Mouse (Mus musculus): Measurements from ENCODE around the gene Bves. TPM values are rescaled to one million over a fixed set of nuclear protein-coding genes. Genes with fewer than 3 reads are reported as not detected.
"Not testable (repeated sequence)": the region's sequence is repeated elsewhere in the genome, so short reads cannot be mapped to it uniquely, and the experiment has no call there.

Bves gene
- polyA plus RNA-seq, 1 experiment from 2014 or later: 0.23 TPM

- no peak overlapping the region for H3K27ac ChIP-seq
- 59% methylated on average over 7 of the region's 7 CpGs for WGBS (ENCODE audit: insufficient replicate concordance)
- no peak overlapping the region for H3K9ac ChIP-seq
- no peaks in the 10 kb centered on the region for H3K36me3 ChIP-seq
- no peak overlapping the region for H3K4me2 ChIP-seq
- no peak overlapping the region for H3K4me3 ChIP-seq
- no peak for ATAC-seq
- no peaks in the 10 kb centered on the region for H3K9me3 ChIP-seq (replicated peaks)
- no peaks in the 10 kb centered on the region for H3K4me1 ChIP-seq
- H3K27me3 ChIP-seq (replicated peaks): no peaks in the 10 kb centered on the region
Measured at GRCm38 (mm10) chr10:45311624-45312023, 23.9 kb upstream of the Bves start.

- H3K4me3 ChIP-seq: no peak overlapping the region
- no peaks in the 10 kb centered on the region for H3K9me3 ChIP-seq (replicated peaks)
- no peak overlapping the region for H3K27ac ChIP-seq
- H3K4me2 ChIP-seq: no peak overlapping the region
- no peaks in the 10 kb centered on the region for H3K27me3 ChIP-seq (replicated peaks)
- no peaks in the 10 kb centered on the region for H3K36me3 ChIP-seq
- WGBS (ENCODE audit: insufficient replicate concordance): 84% methylated on average over 16 of the region's 16 CpGs
- no peak overlapping the region for H3K9ac ChIP-seq
- no peaks in the 10 kb centered on the region for H3K4me1 ChIP-seq
- no peak for ATAC-seq
Measured at GRCm38 (mm10) chr10:45314865-45315264, 20.7 kb upstream of the Bves start.

- no peak overlapping the region for H3K27ac ChIP-seq
- ATAC-seq: no peak
- no peaks in the 10 kb centered on the region for H3K36me3 ChIP-seq
- H3K4me1 ChIP-seq: no peaks in the 10 kb centered on the region
- no peaks in the 10 kb centered on the region for H3K27me3 ChIP-seq (replicated peaks)
- no peaks in the 10 kb centered on the region for H3K9me3 ChIP-seq (replicated peaks)
- WGBS (ENCODE audit: insufficient replicate concordance): 69% methylated on average over 5 of the region's 5 CpGs
- no peak overlapping the region for H3K9ac ChIP-seq
- no peak overlapping the region for H3K4me2 ChIP-seq
- H3K4me3 ChIP-seq: no peak overlapping the region
Measured at GRCm38 (mm10) chr10:45318922-45319321, 16.6 kb upstream of the Bves start.

- WGBS (ENCODE audit: insufficient replicate concordance): 65% methylated on average over 3 of the region's 3 CpGs
- Histone ChIP-seq H3K27me3 (replicated peaks) (no peaks in the 10 kb centered on the region), H3K27ac (no peak overlapping the region), H3K4me1 (no peaks in the 10 kb centered on the region), H3K9ac (no peak overlapping the region), H3K4me3 (no peak overlapping the region), H3K9me3 (replicated peaks) (no peaks in the 10 kb centered on the region), H3K4me2 (no peak overlapping the region), H3K36me3 (no peaks in the 10 kb centered on the region)
- no peak for ATAC-seq
Measured at GRCm38 (mm10) chr10:45320296-45320695, 15.3 kb upstream of the Bves start.

- Histone ChIP-seq H3K4me2 (no peak overlapping the region), H3K27me3 (replicated peaks) (no peaks in the 10 kb centered on the region), H3K36me3 (no peaks in the 10 kb centered on the region), H3K9me3 (replicated peaks) (no peaks in the 10 kb centered on the region), H3K27ac (no peak overlapping the region), H3K4me3 (no peak overlapping the region), H3K9ac (no peak overlapping the region), H3K4me1 (no peaks in the 10 kb centered on the region)
- WGBS (ENCODE audit: insufficient replicate concordance): 49% methylated on average over 1 of the region's 1 CpGs
- no peak for ATAC-seq
Measured at GRCm38 (mm10) chr10:45324159-45324558, 11.4 kb upstream of the Bves start.

- no peak overlapping the region for H3K4me2 ChIP-seq
- WGBS (ENCODE audit: insufficient replicate concordance): 70% methylated on average over 7 of the region's 7 CpGs
- ATAC-seq: no peak
Measured at GRCm38 (mm10) chr10:45328196-45329000, 7.2 kb upstream of the Bves start.

GRCm38 (mm10) chr10:45334925-45335324, 647 bp upstream of the Bves start:
- Histone ChIP-seq H3K27ac (no peak overlapping the region), H3K9ac (no peak overlapping the region), H3K27me3 (replicated peaks) (peaks cover 55% of the 10 kb centered on the region), H3K36me3 (no peaks in the 10 kb centered on the region), H3K4me2 (peak overlapping the region; percentile 76; the same call in 1 of the 2 replicates), H3K9me3 (replicated peaks) (no peaks in the 10 kb centered on the region), H3K4me1 (no peaks in the 10 kb centered on the region), H3K4me3 (peak overlapping the region; percentile 57)
- WGBS (ENCODE audit: insufficient replicate concordance): 31% methylated on average over 7 of the region's 7 CpGs
- ATAC-seq: no peak

More at GRCm38 (mm10) chr10:45328196-45329000, 7.2 kb upstream of the Bves start:
- no peak overlapping the region for H3K9ac ChIP-seq
- no peaks in the 10 kb centered on the region for H3K36me3 ChIP-seq
- H3K9me3 ChIP-seq (replicated peaks): no peaks in the 10 kb centered on the region
- H3K27ac ChIP-seq: no peak overlapping the region
- H3K4me1 ChIP-seq: no peaks in the 10 kb centered on the region
- peaks cover 8% of the 10 kb centered on the region for H3K27me3 ChIP-seq (replicated peaks)
- no peak overlapping the region for H3K4me3 ChIP-seq

GRCm38 (mm10) chr10:45339106-45339505, 3.5 kb downstream of the Bves start:
- no peak overlapping the region for H3K4me3 ChIP-seq
- no peaks in the 10 kb centered on the region for H3K36me3 ChIP-seq
- no peak overlapping the region for H3K4me2 ChIP-seq
- no peak overlapping the region for H3K27ac ChIP-seq
- no peaks in the 10 kb centered on the region for H3K9me3 ChIP-seq (replicated peaks)
- ATAC-seq: no peak
- no peak overlapping the region for H3K9ac ChIP-seq
- WGBS (ENCODE audit: insufficient replicate concordance): 66% methylated on average over 7 of the region's 7 CpGs
- no peaks in the 10 kb centered on the region for H3K4me1 ChIP-seq
- H3K27me3 ChIP-seq (replicated peaks): peaks cover 40% of the 10 kb centered on the region

- 78% methylated on average over 4 of the region's 4 CpGs for WGBS (ENCODE audit: insufficient replicate concordance)
Measured at GRCm38 (mm10) chr10:45344381-45344780, 8.8 kb downstream of the Bves start.

GRCm38 (mm10) chr10:45345217-45345616, 9.6 kb downstream of the Bves start:
- Histone ChIP-seq H3K4me2 (no peak overlapping the region), H3K27me3 (replicated peaks) (no peaks in the 10 kb centered on the region), H3K9me3 (replicated peaks) (no peaks in the 10 kb centered on the region), H3K27ac (no peak overlapping the region), H3K9ac (no peak overlapping the region), H3K4me3 (no peak overlapping the region), H3K36me3 (no peaks in the 10 kb centered on the region), H3K4me1 (no peaks in the 10 kb centered on the region)
- WGBS (ENCODE audit: insufficient replicate concordance): 72% methylated on average over 9 of the region's 9 CpGs
- ATAC-seq: peak; percentile 35; the same call in 1 of the 2 replicates

More at GRCm38 (mm10) chr10:45344381-45344780, 8.8 kb downstream of the Bves start:
- Histone ChIP-seq H3K9ac (no peak overlapping the region), H3K9me3 (replicated peaks) (no peaks in the 10 kb centered on the region), H3K36me3 (no peaks in the 10 kb centered on the region), H3K4me1 (no peaks in the 10 kb centered on the region), H3K27ac (no peak overlapping the region), H3K27me3 (replicated peaks) (no peaks in the 10 kb centered on the region), H3K4me2 (no peak overlapping the region), H3K4me3 (no peak overlapping the region)
- no peak for ATAC-seq

GRCm38 (mm10) chr10:45348143-45348542, 12.6 kb downstream of the Bves start:
- not testable (repeated sequence) for ATAC-seq; H3K36me3 ChIP-seq; H3K27me3 ChIP-seq (replicated peaks); H3K4me1 ChIP-seq; H3K4me2 ChIP-seq; H3K4me3 ChIP-seq; H3K9me3 ChIP-seq (replicated peaks); H3K27ac ChIP-seq; H3K9ac ChIP-seq
- WGBS (ENCODE audit: insufficient replicate concordance): 67% methylated on average over 3 of the region's 3 CpGs

GRCm38 (mm10) chr10:45356091-45356490, 20.5 kb downstream of the Bves start:
- ATAC-seq: no peak
- no peaks in the 10 kb centered on the region for H3K9me3 ChIP-seq (replicated peaks)
- no peak overlapping the region for H3K4me2 ChIP-seq
- WGBS (ENCODE audit: insufficient replicate concordance): 80% methylated on average over 6 of the region's 6 CpGs
- H3K36me3 ChIP-seq: no peaks in the 10 kb centered on the region
- H3K4me1 ChIP-seq: no peaks in the 10 kb centered on the region
- H3K9ac ChIP-seq: no peak overlapping the region
- no peak overlapping the region for H3K4me3 ChIP-seq
- H3K27ac ChIP-seq: no peak overlapping the region
- no peaks in the 10 kb centered on the region for H3K27me3 ChIP-seq (replicated peaks)
